In genomic region chr8:77313003-77313402, GRCm38 (mm10) we compare ENCODE assay signal across 12 mouse cellular contexts.
DNase-seq lines count a peak whose midpoint lies in the region; ATAC-seq and TF ChIP-seq lines count a peak whose summit lies in the region.
"Had no signal": no experiment of that assay in that cellular context is flagged by ENCODE, and none has a peak within 500 bp of the region (broad histone marks: within the 10 kb centered on the region; RNA-seq: fewer than 3 reads in every experiment).

No protein-coding gene starts in this region.

- H3K27me3 ChIP-seq in heart, adult 2 months (ENCODE audit: control insufficient read depth, insufficient read depth, low read length): no peaks in the 10 kb centered on the region
- H3K27me3 ChIP-seq in liver, adult 2 months (ENCODE audit: control insufficient read depth, insufficient read depth, low read length): no peaks in the 10 kb centered on the region
- H3K27me3 ChIP-seq in forebrain, postnatal 0 days (ENCODE audit: insufficient read depth, low read length): no peaks in the 10 kb centered on the region
- H3K27me3 ChIP-seq: embryonic facial prominence, embryonic 15.5 days had no signal

- peak; percentile 34; the same call in 1 of the 2 replicates for ATAC-seq in forebrain, postnatal 0 days

- H3K4me1 ChIP-seq in heart, adult 2 months (ENCODE audit: control insufficient read depth, insufficient read depth, low read length): peaks cover 8% of the 10 kb centered on the region
- H3K4me1 ChIP-seq in liver, adult 2 months (ENCODE audit: control insufficient read depth, insufficient read depth, low read length): no peaks in the 10 kb centered on the region
- H3K4me1 ChIP-seq in forebrain, postnatal 0 days (ENCODE audit: insufficient read depth): no peaks in the 10 kb centered on the region
- H3K4me1 ChIP-seq: embryonic facial prominence, embryonic 15.5 days had no signal

- TF ChIP-seq CTCF in heart, adult 2 months (IDR thresholded peaks at IDR 0.05): no peak
- TF ChIP-seq CTCF in liver, adult 2 months (IDR thresholded peaks at IDR 0.05; ENCODE audit: low read depth, low read length): no peak
- no peak for TF ChIP-seq CTCF in forebrain, postnatal 0 days (IDR thresholded peaks at IDR 0.05; ENCODE audit: low read depth)

- H3K36me3 ChIP-seq in heart, adult 2 months (ENCODE audit: control insufficient read depth, insufficient read depth, low read length): peaks cover 8% of the 10 kb centered on the region
- H3K36me3 ChIP-seq in liver, adult 2 months (ENCODE audit: control insufficient read depth, insufficient read depth, low read length): no peaks in the 10 kb centered on the region
- H3K36me3 ChIP-seq in forebrain, postnatal 0 days (ENCODE audit: insufficient read depth): no peaks in the 10 kb centered on the region

- intact Hi-C loops in heart, adult 2 months (cut with DNase I): loop anchor here (5.0 kb wide), 2 partner anchors 81 to 161 kb away; no protein-coding TSS in a partner anchor
- intact Hi-C loops in gastrocnemius, postnatal 14 days (cut with DNase I; ENCODE audit: low total_unique reads): no loop called here
- intact Hi-C loops in gastrocnemius, postnatal 36 days (cut with DNase I): no loop called here

- H3K27ac ChIP-seq in heart, adult 2 months: no peak overlapping the region
- H3K27ac ChIP-seq in liver, adult 2 months (replicated peaks; ENCODE audit: insufficient read depth, low read depth, low read length): no peak overlapping the region
- no peak overlapping the region for H3K27ac ChIP-seq in forebrain, postnatal 0 days (ENCODE audit: low read depth, low read length)
- H3K27ac ChIP-seq: embryonic facial prominence, embryonic 15.5 days; left cerebral cortex, adult 2 months had no signal

- no peak for TF ChIP-seq EP300 in heart, adult 2 months (IDR thresholded peaks at IDR 0.05; ENCODE audit: insufficient read depth, low read depth, low read length)

- no peak overlapping the region for H3K4me2 ChIP-seq in forebrain, postnatal 0 days (ENCODE audit: low read depth)
- H3K4me2 ChIP-seq: embryonic facial prominence, embryonic 15.5 days had no signal

- no peak overlapping the region for H3K9ac ChIP-seq in heart, adult 2 months (ENCODE audit: low read depth, low read length)
- H3K9ac ChIP-seq in liver, adult 2 months (ENCODE audit: low read depth, low read length): no peak overlapping the region
- H3K9ac ChIP-seq in forebrain, postnatal 0 days: no peak overlapping the region
- H3K9ac ChIP-seq: embryonic facial prominence, embryonic 15.5 days had no signal

- no peaks in the 10 kb centered on the region for H3K79me2 ChIP-seq in heart, adult 2 months (replicated peaks; ENCODE audit: control insufficient read depth, insufficient read depth, low read length)
- H3K79me2 ChIP-seq in liver, adult 2 months (ENCODE audit: control insufficient read depth, insufficient read depth, low read length): no peaks in the 10 kb centered on the region

- DNase-seq in heart, adult 18-20 months: peak; percentile 40 to 41
- DNase-seq in heart, adult 2 months: no peak
- DNase-seq in liver, adult 2 months (ENCODE audit: extremely low read depth, low read depth, low spot score): peak; percentile 1
- no peak for DNase-seq in liver
- peak; percentile 17 for DNase-seq in 416B (ENCODE audit: low read depth)
- DNase-seq in forebrain, postnatal 0 days: no peak
- DNase-seq in gastrocnemius, postnatal 14 days: no peak
- no peak for DNase-seq in gastrocnemius, postnatal 36 days
- DNase-seq: cerebellum, adult 9-11 months; thymus, adult 18-20 months had no signal

- no peaks in the 10 kb centered on the region for H3K9me3 ChIP-seq in forebrain, postnatal 0 days (ENCODE audit: low read length)
- H3K9me3 ChIP-seq: embryonic facial prominence, embryonic 15.5 days had no signal

- TF ChIP-seq POLR2A in heart, adult 2 months (IDR thresholded peaks at IDR 0.05; ENCODE audit: insufficient read depth, low read depth, low read length): no peak
- no peak for TF ChIP-seq POLR2A in liver, adult 2 months (IDR thresholded peaks at IDR 0.05; ENCODE audit: extremely low read depth, insufficient read depth, low read length)

- no peak overlapping the region for H3K4me3 ChIP-seq in heart, adult 2 months
- no peak overlapping the region for H3K4me3 ChIP-seq in liver, adult 2 months (ENCODE audit: insufficient read depth, low read depth, low read length)
- no peak overlapping the region for H3K4me3 ChIP-seq in forebrain, postnatal 0 days (ENCODE audit: low read depth, low read length)
- H3K4me3 ChIP-seq: embryonic facial prominence, embryonic 15.5 days; left cerebral cortex, adult 2 months had no signal

- 45% methylated on average over 3 of the region's 3 CpGs for WGBS in heart, adult 2 months
- 74% methylated on average over 3 of the region's 3 CpGs for WGBS in liver, adult 2 months
- 36% methylated on average over 3 of the region's 3 CpGs for WGBS in forebrain, postnatal 0 days

Comparison
In these comparisons a context has a peak if more than half of its experiments do, and no peak if none do; other contexts are left out.
1. DNase-seq: peak in heart, adult 18-20 months (2 of 2), liver, adult 2 months (single experiment) and 416B (single experiment); none in heart, adult 2 months (0 of 2), liver (single experiment), forebrain, postnatal 0 days (single experiment), gastrocnemius, postnatal 14 days (single experiment) and gastrocnemius, postnatal 36 days (0 of 2).